Mouse (Mus musculus) monocyte, adult 5-6 weeks (primary cell): ENCODE measurements around the gene Hoxa10. TPM values are rescaled to one million over a fixed set of nuclear protein-coding genes. Genes with fewer than 3 reads are reported as not detected.

Experiments used
- ATAC-seq: fragments of 153-309, 156-312 bp; replicated peaks from 2 replicates; pipeline ENCODE4 v1.8.0; 2017; ENCODE audit warnings: mild to moderate bottlenecking; ENCODE audit not compliant: low TSS enrichment, insufficient number of reproducible peaks, severe bottlenecking, poor library complexity, low FRiP score
- total RNA-seq: library from RNA; stranded (forward); fragments of 200-1000, 200-491, 200-594 nt; gene quantifications from 3 replicates; pipeline ENCODE4 v1.2.3, GENCODE M21; 2017

The Hoxa10 gene
- total RNA-seq, 1 experiment from 2014 or later, result not detected

GRCm38 (mm10) chr6:52265306-52265912 lies 24.8 kb upstream of the Hoxa10 start:
- no peak for ATAC-seq

- no peak for ATAC-seq
These were observed 23.6 kb upstream of the Hoxa10 start for GRCm38 (mm10) chr6:52264106-52264790.

DNA sequence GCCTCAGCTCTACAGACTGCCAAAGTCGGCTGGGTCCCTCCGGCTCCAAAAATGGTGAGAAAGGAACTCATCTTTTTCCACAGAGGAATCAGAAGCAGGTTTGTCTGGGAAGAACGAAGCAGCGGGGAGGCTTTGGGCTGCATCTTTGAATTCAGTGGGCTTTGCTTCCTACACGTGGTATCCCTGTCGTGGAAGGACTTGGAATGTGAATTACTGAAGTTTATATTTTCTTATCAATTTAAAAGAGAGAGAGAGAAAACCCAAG lies 22.6 kb upstream of the Hoxa10 start:
- no peak for ATAC-seq

DNA sequence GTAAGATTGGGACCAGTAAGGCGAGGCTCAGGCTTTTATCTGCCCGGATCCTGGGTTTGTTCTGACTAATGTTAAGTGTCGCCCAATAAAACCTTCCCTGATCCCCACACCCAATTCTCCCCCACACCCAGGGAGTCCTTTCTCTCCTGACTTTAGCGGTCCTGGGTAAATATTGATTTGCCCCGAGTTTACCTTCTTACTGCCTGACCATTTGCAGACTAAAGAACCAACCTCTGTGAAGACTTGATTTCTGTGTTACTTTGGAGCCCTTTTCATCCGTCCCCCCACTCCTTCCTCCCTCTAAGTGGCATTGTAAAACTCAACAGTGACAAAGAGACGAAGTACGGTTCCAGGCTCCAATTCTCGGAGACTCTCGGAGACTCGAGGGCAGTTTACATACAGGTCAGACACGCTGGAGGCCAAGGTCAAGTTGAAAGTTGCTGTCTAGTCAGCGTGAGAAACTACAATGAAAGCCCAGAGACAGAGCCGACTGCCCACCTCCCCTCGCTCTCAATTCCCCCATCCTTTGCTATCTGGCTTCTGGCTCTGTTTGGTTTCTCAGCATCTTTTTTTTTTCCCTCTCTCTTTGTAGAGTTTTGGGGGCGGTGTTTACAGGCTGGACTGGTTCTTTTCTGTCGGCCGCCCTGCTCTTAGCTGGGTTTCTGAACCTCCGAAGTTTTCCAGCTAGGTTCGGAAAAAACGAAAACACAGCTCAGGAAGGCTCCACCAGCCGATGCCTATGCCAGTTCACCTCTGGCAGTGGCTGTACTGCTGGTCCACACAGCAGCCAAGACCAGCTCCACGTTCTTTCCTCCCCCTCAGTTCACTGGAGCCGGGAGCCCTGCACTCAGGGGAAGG lies 22.0 kb upstream of the Hoxa10 start:
- ATAC-seq, result no peak

GRCm38 (mm10) chr6:52261751-52262462 lies 21.3 kb upstream of the Hoxa10 start:
- ATAC-seq, result no peak

GRCm38 (mm10) chr6:52260654-52261575 lies 20.3 kb upstream of the Hoxa10 start, which contains the start of gene Hoxa13:
Gene Hoxa13 (minus strand): TSS chr6:52260880.
- ATAC-seq, result no peak

- ATAC-seq, result no peak
These were observed 19.2 kb upstream of the Hoxa10 start for GRCm38 (mm10) chr6:52259811-52260261.

GRCm38 (mm10) chr6:52259081-52259790 lies 18.6 kb upstream of the Hoxa10 start:
- ATAC-seq, result no peak

GRCm38 (mm10) chr6:52256956-52257355 lies 16.3 kb upstream of the Hoxa10 start:
- no peak; the same call in 1 of the 2 replicates for ATAC-seq

GRCm38 (mm10) chr6:52253511-52254500 lies 13.2 kb upstream of the Hoxa10 start:
- ATAC-seq, result no peak

DNA sequence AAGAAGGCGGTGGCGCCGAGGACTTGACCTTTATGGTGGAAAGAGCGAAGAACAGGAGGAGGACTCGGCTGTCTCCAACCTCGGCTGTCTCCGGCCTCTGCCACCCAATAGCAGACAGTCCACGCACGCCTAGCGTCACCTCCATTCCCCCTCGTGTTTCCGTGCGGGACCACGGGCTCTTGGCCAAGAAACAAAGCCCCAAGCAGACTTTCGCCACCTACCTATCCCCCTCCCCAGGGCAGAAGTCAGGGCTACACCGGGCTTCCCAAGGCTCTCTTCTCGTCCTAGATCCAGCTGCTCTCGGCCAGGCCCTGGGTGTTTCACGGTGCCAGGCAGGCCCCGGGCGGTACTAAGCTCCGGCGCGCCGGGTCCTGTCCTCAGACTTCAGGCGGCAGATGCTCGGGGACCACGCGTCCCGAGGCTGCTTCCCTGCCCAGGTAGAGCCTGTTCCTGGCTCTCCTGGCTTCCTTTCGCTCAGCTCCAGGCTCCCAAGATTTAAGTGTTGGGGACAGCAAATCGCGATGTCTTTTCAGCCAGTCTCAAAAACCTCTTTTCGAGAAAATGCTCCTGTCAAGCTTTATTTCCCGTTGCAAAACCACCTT lies 12.2 kb upstream of the Hoxa10 start:
- no peak for ATAC-seq

DNA sequence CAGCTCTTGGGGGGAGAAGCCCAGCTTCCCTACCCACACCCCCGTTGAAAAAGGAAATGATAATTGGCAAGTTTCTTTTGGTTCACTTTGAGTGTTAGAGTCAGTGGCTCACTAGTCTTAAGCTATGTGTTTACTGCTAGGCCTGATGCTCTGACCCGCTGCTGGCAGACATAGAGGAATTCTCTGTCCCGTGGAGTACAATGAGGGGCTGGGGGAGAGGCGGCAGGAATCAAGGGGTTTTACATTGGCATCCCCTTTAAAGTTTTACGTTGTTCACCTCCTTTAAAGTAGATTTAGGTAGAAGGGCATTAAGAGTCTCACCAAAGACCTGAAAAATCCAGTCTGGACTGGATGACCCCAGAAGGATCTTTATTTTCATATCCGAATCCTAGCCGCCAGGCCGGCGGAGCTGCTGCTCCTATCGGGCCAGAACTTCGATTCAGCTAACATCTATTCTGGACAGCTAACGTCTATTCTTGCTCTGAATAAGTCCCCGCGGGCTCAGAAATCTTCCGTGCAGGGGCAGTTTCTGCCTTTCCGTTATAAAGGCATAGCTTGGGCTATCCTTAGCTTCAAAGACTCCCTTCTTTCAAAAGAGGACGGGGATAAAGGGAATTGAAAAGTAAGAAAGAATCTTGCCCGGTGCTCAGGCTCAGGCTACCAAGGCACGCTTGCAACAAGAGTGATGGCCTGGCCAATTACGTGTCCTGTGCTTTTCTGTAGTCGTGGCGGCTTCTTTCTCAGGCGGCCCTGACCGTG lies 11.5 kb upstream of the Hoxa10 start:
- no peak for ATAC-seq

GRCm38 (mm10) chr6:52251177-52251879 lies 10.7 kb upstream of the Hoxa10 start:
- no peak for ATAC-seq

GRCm38 (mm10) chr6:52249826-52250225 lies 9.2 kb upstream of the Hoxa10 start:
- ATAC-seq, result no peak

GRCm38 (mm10) chr6:52249415-52249738 lies 8.7 kb upstream of the Hoxa10 start:
- no peak for ATAC-seq
